Mouse (Mus musculus): ENCODE data around the gene Shank1. TPM values are rescaled to one million over a fixed set of nuclear protein-coding genes. Genes with fewer than 3 reads are reported as not detected.
A peak's percentile ranks its signal among the peaks of the same experiment; 100 is the strongest.

Shank1 gene
- total RNA-seq, 1 experiment from 2014 or later: not detected

DNA sequence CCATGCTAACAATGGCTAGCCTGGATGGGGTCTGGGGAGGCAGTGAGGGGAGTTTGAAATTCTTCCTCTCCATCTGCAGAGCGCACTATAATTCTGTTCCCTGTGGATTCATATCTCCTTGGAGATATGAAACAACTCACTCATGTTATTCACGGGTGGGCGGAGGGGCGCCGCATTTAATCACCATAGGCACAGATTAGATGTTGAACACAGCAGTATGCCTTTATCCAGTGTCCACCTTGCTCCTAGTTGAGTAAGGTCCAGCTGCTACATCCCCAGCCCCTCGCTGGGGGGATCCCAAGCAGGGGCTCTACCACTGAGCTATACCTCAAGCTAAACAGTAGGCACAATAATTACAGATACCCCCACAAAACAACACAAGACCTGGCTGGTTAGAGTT is 45.4 kb downstream of the Shank1 start:
- no peak for ATAC-seq (replicated peaks in 1 of 2; ENCODE audit: insufficient read depth in 1 of 2, low FRiP score in 2 of 2, low TSS enrichment in 1 of 2, low read depth in 1 of 2, poor library complexity in 2 of 2, severe bottlenecking in 2 of 2)

DNA sequence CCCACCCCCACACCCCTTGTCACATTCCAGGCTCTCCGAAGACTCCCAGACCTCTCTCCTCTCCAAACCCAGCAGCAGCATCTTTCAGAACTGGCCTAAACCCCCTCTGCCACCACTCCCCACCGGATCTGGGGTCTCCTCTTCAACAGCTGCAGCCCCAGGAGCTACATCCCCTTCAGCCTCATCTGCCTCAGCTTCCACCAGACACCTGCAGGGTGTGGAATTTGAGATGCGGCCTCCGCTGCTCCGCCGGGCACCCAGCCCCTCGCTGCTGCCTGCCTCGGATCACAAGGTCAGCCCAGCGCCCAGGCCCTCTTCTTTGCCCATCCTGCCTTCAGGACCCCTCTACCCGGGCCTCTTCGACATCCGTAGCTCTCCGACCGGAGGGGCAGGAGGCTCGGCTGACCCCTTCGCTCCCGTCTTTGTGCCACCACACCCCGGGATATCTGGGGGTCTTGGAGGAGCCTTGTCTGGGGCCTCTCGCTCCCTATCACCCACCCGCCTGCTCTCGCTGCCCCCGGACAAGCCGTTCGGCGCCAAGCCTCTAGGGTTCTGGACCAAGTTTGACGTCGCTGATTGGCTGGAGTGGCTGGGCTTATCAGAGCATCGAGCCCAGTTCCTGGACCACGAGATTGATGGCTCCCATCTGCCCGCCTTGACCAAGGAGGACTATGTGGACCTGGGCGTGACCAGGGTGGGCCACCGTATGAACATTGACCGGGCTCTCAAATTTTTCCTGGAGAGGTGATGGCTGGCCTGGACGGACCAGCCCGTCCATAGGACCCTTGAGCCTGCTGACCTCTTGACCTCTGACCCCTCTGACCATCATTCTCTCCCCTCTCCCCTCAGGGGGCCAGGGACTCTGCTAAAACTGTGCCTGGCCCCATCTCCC is 46.8 kb downstream of the Shank1 start:
- no peak for ATAC-seq (replicated peaks in 1 of 2; ENCODE audit: insufficient read depth in 1 of 2, low FRiP score in 2 of 2, low TSS enrichment in 1 of 2, low read depth in 1 of 2, poor library complexity in 2 of 2, severe bottlenecking in 2 of 2)

DNA sequence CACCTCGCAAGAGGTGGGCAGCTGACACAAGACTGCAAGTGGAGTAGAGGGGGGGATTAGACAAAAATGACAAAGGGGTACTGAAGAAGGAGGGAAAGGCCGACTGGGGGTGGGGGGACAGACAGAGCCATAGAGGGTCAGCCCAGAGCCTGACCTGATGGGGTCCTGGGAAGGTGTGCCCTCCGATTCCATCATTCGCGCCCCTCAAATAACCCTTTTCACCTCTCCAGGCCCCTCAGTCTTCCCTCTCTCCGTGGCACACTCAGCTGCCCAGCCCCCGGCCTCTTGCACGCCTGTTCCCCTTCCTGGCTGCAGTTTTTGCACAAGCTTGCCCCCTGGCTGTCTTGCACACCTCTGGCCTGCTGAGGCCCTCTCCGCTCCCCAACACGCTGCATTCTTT is 47.5 kb downstream of the Shank1 start:
- no peak for ATAC-seq (replicated peaks in 1 of 2; ENCODE audit: insufficient read depth in 1 of 2, low FRiP score in 2 of 2, low TSS enrichment in 1 of 2, low read depth in 1 of 2, poor library complexity in 2 of 2, severe bottlenecking in 2 of 2)

DNA sequence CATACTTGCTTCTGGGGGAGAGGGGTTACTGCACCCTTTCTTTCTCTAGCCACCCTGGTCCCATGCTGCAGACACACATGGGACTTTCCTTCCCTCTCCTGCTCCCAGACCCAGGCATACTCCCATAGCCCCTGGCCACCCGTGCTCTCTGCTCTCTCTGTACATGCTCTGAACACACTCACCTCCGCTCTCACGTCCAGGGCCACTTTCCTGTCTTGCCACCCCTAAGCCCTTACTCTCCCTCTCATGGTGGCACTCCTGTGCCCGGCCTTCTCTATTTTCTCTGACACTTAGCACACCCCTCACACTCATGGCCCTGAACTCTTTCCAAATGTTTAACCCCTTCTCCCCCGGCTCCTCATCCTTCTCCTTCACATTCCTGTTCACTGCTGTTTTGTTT is 48.0 kb downstream of the Shank1 start:
- no peak for ATAC-seq (replicated peaks in 1 of 2; ENCODE audit: insufficient read depth in 1 of 2, low FRiP score in 2 of 2, low TSS enrichment in 1 of 2, low read depth in 1 of 2, poor library complexity in 2 of 2, severe bottlenecking in 2 of 2)

DNA sequence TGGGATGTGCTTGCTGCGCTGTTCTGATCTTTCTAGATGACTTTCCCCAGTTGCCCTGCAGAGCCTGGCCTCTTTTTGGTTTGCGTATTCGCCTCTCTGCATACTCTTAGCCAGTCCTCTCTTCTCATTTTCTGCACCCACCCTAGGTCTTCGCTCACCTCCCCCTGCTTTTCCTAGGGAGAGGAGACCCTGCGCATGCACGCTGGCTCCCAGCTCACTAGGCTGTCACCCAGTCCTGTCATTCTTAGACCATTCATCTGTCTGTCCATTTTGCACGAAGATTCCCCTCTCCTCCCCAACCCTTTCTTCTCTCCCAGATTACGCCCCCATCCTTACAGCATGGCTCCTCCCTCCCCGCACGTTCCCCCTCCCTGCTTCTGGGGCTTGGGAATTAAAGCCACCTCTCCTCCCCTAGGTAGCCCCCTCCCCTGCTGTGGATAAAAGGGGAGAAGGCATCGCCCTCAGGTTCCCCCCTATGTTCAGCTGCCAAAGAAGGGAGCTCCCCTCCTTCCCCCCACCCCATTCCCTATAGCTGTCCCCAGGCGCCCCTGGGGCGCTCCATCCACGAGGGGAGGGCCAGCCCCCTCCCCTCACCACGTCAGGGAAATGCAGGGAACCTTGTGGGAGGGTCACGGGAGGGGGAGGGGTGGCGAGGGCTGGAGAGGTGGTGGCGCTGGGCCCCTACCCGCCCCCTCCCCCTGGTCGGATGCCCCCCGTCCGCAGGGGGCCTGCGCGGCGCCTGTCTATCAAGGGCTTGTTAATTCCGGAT is 49.0 kb downstream of the Shank1 start:
- no peak for ATAC-seq (replicated peaks in 1 of 2; ENCODE audit: insufficient read depth in 1 of 2, low FRiP score in 2 of 2, low TSS enrichment in 1 of 2, low read depth in 1 of 2, poor library complexity in 2 of 2, severe bottlenecking in 2 of 2)

DNA sequence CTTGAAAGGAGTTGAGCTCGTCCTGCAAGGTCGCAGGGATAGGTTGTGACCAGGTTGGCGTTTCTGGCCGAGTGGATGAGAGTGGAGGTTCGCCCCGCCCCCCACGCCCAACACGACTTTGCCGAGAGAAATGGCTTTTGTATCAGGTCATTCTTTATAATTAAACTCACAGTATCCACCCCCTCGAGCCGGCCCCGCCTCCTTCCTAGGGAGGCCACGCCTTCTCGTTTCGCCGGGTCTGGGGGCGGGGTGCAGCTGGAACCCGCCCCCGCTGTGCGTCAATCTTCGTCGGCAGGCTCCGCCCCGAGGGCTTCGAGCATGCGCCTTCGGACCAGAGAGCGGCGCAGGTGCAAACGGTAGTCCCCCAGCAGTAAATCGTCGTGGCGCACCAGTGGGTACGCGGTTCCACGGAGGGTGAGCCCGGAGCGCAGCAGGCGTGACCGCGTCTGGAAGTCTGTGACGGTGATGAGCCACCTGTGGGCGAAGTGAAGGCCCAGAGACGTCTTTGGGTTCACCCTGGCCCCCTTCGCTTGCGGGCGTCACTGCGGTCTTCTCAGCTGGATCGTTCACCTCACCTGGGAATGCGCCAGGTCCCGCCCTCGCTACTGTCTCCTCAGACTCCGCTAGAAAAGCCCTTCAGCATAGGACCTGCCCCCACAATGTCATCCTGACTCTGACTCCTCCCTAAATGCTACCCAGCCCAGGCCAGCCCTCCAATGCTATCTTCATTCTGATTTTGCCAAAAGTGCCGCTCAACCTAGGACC is 50.0 kb downstream of the Shank1 start:
- peak; percentile 65 to 73 for ATAC-seq (replicated peaks in 1 of 2; ENCODE audit: insufficient read depth in 1 of 2, low FRiP score in 2 of 2, low TSS enrichment in 1 of 2, low read depth in 1 of 2, poor library complexity in 2 of 2, severe bottlenecking in 2 of 2)

DNA sequence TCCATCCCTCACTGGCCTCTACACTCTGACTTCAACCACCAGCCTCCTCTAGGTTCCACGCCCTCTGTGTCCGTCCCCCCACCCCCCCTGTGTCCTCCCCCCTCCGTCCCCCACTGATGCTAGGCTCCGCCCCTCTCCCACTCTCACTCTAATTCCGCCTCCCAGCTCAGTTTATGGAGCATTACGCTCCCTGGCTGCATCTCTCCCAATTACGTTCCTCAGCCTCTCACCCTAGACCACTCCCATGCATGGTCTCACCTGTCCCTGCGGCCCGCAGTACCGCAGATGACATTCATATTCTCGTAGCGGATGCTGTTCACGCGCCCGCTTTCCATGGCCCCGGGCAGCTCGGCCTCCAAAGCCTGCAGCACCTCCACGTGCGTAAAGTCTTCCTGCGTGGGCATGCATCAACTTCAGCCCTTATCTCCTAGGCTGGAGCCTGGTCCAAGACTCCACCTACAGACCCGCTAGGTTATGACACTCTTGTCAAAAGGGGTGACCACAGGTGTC is 50.8 kb downstream of the Shank1 start:
- ATAC-seq (replicated peaks in 1 of 2; ENCODE audit: insufficient read depth in 1 of 2, low FRiP score in 2 of 2, low TSS enrichment in 1 of 2, low read depth in 1 of 2, poor library complexity in 2 of 2, severe bottlenecking in 2 of 2): no peak

DNA sequence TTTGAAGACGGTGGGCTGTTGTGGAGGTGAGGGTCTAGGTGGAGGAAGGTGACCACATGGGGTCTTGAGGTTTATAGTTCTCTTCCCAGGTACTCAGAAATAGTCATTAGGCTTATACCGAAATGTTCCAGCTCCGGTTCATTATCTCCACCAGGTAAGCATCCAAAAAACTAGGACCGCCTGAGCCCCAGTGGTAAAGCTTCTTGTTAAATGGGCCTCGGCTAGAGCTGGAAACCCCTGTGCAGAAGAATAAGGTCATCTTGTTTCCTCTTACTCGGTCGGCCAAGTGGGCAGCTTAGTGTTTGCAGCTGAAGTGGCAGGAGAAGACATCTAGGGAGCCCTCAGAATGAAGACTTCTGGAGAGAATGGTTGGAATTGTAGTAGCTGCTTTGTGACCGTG is 62.6 kb downstream of the Shank1 start:
- no peak for ATAC-seq (replicated peaks in 1 of 2; ENCODE audit: insufficient read depth in 1 of 2, low FRiP score in 2 of 2, low TSS enrichment in 1 of 2, low read depth in 1 of 2, poor library complexity in 2 of 2, severe bottlenecking in 2 of 2)

DNA sequence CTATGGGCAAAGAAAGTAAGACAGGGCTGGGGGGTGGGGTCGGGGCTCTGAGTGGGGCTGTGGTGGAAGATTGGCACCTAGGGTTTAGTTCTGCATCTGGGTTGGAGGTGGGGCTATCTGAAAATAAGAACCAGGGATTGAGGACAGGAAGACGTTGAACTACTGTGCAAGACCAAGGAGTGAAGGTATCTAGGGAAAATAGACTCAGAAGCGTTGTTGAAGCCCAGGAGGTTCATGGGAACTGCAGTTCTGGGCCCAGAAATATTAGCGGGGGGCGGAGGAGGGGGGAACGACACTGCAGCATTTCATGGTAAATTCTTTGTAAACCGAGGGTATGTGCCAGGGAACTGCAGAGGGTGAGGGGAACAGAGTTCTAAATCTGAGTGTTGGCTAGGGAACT is 63.4 kb downstream of the Shank1 start:
- ATAC-seq (replicated peaks in 1 of 2; ENCODE audit: insufficient read depth in 1 of 2, low FRiP score in 2 of 2, low TSS enrichment in 1 of 2, low read depth in 1 of 2, poor library complexity in 2 of 2, severe bottlenecking in 2 of 2): no peak

DNA sequence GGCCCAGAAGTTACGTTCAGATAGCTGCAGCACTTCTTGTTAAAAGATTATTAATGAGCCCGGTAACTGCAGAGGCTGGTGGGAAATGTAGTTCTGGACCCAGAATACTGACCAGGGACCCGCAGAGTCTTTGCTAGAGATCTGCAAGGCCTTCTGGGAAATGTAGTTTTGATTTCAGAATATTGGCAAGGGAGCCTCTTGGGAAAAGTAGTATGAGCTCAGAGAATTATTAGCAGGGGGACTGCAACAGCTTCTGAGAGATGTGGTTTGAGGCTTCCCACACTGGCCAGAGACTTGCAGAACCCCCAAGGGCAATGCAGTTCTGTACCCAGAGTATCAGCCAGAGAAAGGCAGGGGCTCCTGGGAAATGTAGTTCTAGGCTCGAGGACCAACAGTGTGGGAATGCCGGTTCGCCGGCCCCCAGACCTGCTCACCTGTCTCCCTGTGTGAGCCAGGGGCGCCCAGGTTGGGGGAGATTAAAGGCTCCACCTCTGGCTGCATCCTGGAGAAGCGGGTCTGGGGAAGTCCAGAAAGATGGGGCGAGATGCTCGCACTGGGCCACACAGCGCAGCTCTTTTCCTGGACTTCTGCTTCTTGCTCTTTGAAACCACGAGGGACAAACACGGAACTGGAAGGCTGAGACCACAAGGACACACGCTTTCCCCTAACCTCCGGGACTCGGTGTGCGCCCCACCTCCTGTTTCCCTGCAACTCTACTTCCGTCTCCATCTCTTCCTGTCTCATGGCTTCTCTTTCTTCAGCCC is 64.0 kb downstream of the Shank1 start:
- ATAC-seq (replicated peaks in 1 of 2; ENCODE audit: insufficient read depth in 1 of 2, low FRiP score in 2 of 2, low TSS enrichment in 1 of 2, low read depth in 1 of 2, poor library complexity in 2 of 2, severe bottlenecking in 2 of 2): peak; percentile 93 to 97

DNA sequence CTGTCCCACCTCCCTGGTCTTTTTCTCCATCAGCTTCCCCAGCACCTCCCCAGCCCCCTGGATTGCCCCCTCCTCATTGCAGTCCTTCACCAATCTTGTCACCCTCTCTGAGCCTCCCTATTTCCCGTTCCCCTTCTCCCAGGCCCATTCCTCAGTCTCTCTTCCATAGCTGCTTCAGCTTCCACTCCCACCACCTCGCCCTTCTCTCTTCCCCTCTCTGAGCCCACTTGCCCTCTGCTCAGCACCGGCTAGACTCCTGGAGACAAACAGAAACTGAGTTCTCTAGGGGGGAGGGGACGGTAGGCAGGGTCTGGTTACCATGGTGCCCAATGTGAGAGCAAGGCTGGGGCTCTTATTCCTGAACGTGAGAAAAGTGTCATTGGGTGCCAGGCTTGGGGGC is 64.7 kb downstream of the Shank1 start:
- ATAC-seq (replicated peaks in 1 of 2; ENCODE audit: insufficient read depth in 1 of 2, low FRiP score in 2 of 2, low TSS enrichment in 1 of 2, low read depth in 1 of 2, poor library complexity in 2 of 2, severe bottlenecking in 2 of 2): no peak

DNA sequence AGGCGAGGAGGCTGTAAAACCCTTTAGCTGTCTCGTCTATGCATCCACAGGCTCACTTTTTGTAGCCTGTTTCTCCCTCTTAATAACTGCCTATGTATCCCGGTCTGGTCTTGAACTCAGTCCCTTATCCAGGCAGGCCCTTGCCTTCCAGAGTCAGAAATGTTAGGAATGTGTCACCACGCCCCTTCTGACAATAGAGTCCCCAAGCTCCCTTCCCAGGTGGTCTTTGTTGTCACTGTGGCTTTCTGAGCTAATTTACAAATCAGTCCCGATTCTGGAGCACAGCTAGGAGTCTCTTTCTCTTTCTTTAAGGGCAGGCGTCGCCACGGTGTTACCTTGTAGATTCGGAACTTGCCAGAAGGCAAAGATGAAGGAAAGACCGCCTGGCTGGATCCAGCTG is 65.2 kb downstream of the Shank1 start:
- no peak for ATAC-seq (replicated peaks in 1 of 2; ENCODE audit: insufficient read depth in 1 of 2, low FRiP score in 2 of 2, low TSS enrichment in 1 of 2, low read depth in 1 of 2, poor library complexity in 2 of 2, severe bottlenecking in 2 of 2)

DNA sequence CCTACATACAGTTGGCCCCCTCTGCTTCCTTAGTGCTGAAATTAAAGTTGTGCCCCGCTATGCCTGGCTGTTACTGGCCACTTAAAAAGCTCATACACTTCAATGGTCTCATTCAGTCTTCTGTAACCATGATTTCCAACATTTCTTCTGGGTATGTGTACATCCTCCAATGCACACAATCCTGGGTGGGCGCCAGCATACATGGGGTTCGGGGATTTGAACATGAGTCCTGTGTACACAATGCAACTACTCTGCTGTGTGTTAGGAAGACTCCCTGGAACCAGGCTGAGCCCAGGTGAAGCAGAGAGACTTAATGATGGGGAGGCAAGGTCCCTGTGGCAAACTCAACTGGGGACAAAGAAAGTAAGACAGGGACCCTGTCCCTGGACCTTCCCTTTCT is 65.7 kb downstream of the Shank1 start:
- no peak for ATAC-seq (replicated peaks in 1 of 2; ENCODE audit: insufficient read depth in 1 of 2, low FRiP score in 2 of 2, low TSS enrichment in 1 of 2, low read depth in 1 of 2, poor library complexity in 2 of 2, severe bottlenecking in 2 of 2)

DNA sequence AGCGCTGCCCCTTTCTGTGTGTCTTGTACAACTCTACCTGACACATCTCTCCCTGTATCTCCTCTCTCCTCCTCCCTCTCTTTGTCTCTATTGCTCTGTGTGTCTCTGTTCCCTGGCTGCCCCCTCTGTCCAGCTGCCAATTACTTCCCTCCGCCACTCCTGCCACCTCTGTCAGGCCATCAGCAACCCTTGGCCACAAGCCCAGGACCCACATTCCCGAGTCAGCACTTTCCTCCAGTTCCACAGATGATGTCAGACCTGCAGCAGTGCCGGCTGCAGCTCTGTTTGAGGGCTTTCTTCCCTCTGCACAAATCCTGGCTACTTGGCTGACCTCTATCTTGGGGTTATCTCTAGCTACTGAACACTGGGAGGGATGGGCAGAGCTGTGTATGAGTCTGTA is 68.2 kb downstream of the Shank1 start:
- ATAC-seq (replicated peaks in 1 of 2; ENCODE audit: insufficient read depth in 1 of 2, low FRiP score in 2 of 2, low TSS enrichment in 1 of 2, low read depth in 1 of 2, poor library complexity in 2 of 2, severe bottlenecking in 2 of 2): no peak

DNA sequence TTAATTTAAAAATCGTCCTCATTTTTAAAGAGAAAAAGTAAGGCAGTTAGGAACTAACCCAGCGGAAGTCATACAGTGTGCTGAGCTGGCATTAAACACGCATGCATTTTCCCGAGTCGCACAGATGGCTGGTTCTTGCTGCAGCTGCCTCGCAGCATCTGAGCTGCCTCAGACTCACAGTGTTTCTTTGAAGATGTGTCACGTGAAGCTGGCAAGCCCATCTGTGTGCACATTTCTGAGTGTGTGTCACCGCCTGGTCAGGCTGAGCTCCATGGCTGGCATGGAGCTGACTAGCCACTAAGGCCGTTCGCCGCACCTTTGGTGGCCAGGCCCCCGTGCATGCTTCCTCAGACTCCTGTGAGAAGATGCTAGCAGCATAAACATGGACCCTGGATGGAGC is 72.5 kb downstream of the Shank1 start:
- no peak for ATAC-seq (replicated peaks in 1 of 2; ENCODE audit: insufficient read depth in 1 of 2, low FRiP score in 2 of 2, low TSS enrichment in 1 of 2, low read depth in 1 of 2, poor library complexity in 2 of 2, severe bottlenecking in 2 of 2)

DNA sequence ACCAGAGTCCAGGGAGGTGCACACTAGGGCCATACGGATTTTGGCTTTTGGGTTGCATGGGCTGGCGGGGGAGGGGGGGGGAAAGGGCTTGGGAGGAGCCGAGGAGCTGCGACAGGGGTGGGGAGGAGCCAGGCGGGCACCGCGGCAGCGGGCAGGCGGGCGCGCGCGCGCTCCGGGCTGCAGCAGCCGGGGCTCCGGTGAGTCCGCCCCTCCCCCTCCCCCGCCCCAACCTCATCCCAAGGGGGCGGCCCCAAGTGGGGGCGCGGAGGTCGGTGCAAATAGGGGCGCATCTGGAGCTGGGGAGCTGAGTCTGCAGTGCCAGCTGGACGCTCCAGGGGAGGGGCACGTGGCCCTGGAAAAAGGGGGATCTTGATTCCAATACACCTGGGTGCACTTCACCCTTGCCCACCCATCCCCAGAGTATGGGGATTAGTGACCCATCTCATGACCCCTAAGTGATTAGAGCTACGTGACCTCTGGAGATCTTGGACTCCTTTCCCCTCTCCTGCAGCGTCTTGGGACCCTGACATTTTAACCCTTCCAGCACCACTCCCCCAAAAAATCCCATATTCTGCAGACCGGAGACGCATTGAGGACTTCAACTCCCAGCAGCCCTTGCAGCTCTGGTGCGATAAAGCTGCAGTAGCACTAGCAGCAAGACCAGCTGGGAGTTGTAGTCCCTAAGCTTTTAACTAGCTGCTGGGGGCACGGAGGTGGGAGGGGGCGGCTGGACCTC is 74.1 kb downstream of the Shank1 start, which contains the start of gene Syt3:
Gene Syt3, plus strand, starts transcription at position 123 of the 736 bp plus-strand sequence.
- ATAC-seq (replicated peaks in 1 of 2; ENCODE audit: insufficient read depth in 1 of 2, low FRiP score in 2 of 2, low TSS enrichment in 1 of 2, low read depth in 1 of 2, poor library complexity in 2 of 2, severe bottlenecking in 2 of 2): peak; percentile 80 to 84
